Mouse (Mus musculus): ENCODE data around the gene Cenpb. TPM values are rescaled to one million over a fixed set of nuclear protein-coding genes. Genes with fewer than 3 reads are reported as not detected.
A peak's percentile ranks its signal among the peaks of the same experiment; 100 is the strongest.

Gene Cenpb
- polyA plus RNA-seq, 1 experiment = 84.2 TPM

DNA sequence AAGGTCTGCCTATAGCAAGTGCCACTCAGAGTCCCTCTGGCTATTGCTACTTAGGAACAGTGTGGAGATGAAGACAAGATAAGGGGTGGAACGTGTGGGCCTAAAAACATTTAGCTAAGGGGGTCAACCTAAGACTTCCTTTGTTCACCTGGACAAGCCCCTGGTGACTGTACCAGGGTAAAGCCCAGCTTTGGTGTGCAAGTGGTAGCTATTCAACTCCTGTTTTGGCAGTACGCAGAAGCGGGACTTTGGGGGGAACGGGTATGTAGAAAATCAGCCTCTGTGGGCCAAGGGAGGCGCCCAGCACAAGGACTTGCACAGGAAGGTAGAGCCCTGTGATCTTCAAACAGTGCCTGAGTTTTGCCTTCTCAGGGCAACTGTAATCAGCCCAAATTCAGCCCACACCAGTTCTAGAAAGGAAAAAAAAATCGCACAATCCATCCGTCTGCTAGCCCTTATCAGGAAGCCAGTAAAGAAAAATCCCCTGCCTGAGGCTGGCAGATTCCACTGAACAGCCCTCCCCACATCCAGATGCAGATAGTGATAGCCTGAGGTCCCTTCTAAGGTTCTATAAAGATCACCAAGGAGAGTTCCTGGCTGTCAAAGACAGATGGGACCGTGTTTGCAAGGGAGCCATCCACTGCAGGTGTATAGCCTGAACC is 25.8 kb upstream of the Cenpb start:
- TF ChIP-seq GATA1 (IDR thresholded peaks at IDR 0.05; ENCODE audit: low read length) = peak; percentile 99

DNA sequence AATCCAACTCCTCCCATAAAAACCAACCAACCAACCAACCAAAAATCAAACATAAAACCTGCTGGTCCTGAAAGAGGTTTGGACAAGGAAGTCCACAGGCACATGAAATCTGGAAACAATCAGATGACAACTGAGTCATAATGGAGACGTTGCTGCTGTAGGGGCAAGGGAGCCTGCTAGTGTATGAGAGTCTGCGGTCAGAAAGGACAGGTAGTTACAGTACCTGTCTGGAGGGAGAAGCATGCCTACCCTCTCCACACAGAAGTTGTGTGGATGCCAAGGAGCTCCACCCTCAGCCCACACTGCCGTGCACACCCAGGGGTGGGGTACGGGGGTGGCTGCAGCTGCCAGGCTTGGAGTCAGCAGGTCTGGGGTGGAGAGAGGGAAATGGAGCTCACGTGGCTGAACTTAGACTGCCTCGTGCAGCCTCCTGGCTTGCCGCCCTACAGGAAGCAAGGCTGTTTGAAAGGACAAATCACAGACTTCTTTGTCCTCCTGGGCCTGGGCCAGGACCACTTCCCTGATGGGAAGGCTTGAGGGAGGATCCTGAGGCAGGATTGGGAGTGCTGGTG is 24.6 kb upstream of the Cenpb start:
- TF ChIP-seq GATA1 (IDR thresholded peaks at IDR 0.05; ENCODE audit: low read length) = no peak

DNA sequence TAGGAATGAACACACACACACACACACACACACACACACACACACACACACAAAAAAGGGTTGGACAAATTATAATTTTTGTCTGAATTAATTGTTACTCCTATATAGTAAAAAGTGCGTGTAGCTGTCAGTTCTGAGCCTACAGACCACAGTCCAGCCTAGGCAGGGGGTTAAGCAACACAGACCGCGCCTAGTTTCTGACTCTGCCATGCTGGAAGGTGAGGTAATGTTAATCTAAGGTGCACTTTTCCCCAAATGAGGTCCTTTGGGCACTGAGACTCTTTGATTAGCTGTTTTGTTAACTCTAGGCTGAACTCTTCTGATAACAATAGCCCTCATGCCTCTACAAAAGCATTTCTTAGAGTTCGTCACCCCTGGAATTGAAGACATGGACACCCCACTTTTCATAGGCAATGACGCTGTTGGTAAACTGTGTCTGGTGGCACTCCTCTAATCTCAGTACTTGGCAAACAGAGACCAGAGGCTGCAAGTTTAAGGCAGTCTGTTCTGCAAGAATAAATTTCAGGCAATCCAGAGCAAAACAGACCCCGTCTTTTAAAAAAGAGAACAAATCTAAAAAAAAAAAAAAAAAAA is 24.0 kb upstream of the Cenpb start:
- TF ChIP-seq GATA1 (IDR thresholded peaks at IDR 0.05; ENCODE audit: low read length) = no peak

DNA sequence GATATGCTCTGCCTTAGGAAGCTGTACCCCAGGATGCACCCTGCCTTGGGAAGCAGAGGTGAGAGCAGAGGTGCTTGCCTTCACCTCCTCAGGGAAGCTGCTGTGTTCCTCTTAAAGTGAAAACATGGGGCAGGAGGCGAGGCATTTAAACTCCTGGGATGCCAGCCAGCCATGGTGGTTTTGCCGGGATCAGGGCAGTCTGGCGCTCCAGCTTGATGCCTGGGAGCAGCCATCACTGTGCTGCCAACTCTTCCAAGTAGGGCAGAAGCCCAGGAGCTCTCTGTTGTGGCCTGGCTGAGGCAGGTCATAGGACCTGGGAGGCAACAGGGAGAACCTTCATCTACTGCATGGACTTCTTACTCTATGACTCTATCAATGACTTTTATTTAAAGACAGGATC is 21.4 kb upstream of the Cenpb start:
- TF ChIP-seq GATA1 (IDR thresholded peaks at IDR 0.05; ENCODE audit: low read length) = no peak

DNA sequence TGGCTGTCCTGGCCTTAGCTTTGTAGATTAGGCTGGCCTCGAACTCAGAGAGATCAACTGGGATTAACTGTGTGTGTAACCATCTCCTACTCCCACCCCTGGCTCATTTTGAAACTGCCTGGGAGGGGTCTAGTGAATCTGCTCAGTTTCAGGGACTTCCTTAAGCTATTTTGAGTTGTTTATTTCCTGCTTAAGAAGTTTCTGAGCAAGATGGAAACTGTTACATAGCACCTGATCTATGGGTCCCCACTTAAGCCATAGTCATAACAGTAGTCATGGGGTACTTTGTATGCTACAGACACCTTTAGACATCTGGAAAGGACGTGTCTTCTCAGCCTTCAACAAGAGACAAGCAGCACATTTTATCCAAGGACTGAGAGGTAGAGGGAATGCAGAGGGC is 20.8 kb upstream of the Cenpb start:
- no peak for TF ChIP-seq GATA1 (IDR thresholded peaks at IDR 0.05; ENCODE audit: low read length)

DNA sequence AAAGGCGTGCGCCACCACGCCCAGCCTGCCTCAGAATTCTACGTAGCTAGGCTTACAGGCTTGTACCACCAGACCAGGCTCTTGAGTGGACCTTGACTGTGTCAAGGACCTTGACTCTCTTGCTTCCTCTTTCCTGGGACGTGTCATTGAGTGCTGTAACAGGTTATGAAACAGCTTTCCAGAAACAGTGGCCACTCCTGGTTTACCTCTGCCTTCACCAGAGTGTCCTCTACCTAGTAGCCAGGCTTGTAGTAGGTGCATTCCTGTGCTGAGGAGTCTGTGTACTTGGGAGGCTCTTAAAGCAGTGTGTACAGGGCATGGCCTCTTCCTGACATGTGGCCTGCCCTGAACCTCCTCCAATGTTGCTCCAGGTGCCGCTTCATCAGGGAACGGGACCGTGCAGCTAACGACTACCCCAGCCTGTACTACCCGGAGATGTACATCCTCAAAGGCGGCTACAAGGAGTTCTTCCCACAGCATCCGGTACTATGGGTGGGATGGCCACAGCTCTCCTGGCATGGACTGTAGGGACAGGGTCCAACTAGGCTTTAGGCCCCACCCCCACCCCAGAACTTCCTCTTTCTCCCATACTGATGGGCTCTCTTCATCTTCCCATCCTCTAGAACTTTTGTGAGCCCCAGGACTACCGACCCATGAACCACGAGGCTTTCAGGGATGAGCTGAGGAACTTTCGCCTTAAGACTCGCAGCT is 16.9 kb upstream of the Cenpb start:
- TF ChIP-seq GATA1 (IDR thresholded peaks at IDR 0.05; ENCODE audit: low read length) = no peak

DNA sequence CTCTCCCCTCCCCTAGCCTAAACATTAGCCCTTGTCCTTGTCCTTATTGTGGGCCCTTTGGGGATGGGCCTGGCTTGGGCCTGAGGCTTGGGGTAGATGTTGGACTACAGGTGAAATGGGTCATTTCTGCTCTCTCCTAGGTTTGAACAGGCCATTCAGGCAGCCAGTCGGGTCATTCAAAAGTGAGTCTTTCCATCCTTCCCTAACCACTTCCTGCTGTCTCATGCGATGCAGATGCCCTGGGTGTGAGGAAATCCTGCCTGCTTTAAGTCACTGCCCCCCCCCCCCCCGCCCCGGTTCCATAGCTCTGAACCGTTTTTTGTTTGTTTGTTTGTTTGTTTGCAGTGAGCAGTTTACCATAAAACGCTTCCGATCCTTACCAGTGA is 11.1 kb upstream of the Cenpb start:
- TF ChIP-seq GATA1 (IDR thresholded peaks at IDR 0.05; ENCODE audit: low read length) = no peak

DNA sequence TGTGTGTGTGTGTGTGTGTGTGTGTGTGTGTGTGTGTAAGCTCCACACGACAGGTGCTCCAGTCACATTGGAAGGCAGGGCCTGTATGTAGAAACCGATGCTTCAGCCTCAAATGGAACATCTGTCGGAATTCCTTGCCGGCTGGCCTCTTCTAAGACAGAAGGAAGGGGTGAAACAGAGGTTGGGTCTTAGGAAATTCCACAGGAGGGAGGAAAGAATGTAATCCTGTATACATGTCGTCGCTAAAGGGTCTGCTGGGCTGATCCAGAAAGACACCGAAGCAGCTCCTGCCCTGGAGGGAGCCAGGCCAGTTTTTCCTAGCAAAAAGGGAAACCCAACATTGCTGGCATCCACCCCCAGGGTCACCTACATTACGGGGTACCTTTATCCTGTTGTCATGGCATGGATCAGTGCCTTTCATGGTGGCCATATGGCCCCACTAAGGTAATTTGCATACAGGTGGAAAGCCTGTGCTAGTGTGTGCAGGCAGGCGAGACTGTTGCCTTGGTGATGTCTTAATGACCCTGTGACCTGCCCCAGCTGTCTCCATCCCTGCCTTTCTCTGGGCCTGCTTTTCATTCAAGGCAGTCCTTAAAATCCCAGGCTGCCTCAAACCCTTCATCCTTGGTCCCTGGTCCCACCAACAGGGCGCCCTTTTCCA is 10.6 kb upstream of the Cenpb start:
- no peak for TF ChIP-seq GATA1 (IDR thresholded peaks at IDR 0.05; ENCODE audit: low read length)

DNA sequence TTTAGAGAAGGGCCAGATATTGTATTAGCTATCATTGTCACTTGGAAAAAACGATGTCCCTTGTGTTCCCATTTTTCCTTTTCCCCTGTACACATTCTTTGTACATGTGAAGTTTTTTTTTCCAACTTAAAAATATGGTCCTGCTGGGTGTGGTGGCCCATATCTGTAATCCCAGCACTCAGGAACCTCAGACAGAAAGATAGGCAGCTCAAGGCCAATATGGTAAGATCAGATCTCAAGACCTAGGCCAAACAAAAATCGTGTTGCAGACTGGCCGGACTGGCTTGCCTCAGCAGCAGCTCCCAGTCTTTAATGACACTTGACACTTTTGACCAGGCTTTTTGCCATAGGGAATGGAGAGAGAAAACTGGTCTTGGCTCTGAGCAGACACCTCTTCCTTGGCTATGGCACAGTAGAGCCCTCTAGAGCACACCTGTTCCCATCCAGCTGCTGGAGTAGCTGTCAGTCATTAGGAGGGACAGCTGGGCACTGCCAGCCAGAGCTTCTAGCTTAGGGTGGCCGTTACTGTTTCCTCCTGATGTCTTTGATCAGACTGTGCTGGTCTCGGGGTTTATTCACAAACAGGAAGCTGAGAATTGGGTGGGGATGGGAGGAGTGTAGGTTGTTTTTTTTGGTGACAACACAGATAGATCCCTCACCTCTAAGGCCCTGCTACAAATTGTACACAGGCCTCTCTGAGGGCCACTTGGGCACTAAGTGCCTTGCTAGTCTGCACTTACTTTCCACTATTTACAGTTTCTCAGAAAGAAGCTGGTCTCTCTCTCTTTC is 9.8 kb upstream of the Cenpb start:
- peak; percentile 13 for TF ChIP-seq GATA1 (IDR thresholded peaks at IDR 0.05; ENCODE audit: low read length)

DNA sequence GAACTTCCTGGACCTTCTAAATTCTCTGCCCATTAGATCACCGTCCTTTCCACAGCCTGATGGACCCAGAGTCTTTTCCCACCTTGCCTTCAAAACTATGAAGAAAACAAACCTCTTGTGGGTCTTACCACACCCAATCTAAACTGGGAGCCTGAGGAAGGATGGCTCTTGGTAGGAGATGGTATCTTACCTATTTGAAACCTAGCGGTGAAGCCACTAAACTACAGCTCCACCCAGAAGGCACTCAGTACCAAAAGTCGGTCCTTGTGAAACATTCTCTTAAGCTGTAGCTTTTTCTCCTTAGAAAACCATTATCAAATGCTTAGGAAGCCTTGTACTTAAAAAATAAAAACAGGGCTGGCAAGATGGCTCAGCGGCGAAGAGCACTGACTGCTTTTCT is 8.4 kb upstream of the Cenpb start:
- no peak for TF ChIP-seq GATA1 (IDR thresholded peaks at IDR 0.05; ENCODE audit: low read length)

DNA sequence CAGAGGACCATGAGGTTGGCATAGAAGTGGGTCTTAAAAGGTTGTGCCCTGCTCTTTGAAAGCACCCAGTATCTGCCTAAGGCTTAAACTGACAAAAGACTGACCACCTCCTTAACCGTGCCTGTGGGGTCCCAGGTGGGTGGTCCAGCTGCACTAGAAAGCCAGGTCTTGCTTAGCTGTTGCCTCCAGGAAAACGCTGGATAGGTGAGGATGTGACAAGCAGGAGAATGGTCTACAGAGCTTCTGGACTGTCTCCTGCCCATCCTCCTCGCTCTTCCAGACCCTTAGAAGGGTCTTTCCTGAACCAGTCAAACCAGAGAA is 7.7 kb upstream of the Cenpb start:
- no peak for TF ChIP-seq GATA1 (IDR thresholded peaks at IDR 0.05; ENCODE audit: low read length)

DNA sequence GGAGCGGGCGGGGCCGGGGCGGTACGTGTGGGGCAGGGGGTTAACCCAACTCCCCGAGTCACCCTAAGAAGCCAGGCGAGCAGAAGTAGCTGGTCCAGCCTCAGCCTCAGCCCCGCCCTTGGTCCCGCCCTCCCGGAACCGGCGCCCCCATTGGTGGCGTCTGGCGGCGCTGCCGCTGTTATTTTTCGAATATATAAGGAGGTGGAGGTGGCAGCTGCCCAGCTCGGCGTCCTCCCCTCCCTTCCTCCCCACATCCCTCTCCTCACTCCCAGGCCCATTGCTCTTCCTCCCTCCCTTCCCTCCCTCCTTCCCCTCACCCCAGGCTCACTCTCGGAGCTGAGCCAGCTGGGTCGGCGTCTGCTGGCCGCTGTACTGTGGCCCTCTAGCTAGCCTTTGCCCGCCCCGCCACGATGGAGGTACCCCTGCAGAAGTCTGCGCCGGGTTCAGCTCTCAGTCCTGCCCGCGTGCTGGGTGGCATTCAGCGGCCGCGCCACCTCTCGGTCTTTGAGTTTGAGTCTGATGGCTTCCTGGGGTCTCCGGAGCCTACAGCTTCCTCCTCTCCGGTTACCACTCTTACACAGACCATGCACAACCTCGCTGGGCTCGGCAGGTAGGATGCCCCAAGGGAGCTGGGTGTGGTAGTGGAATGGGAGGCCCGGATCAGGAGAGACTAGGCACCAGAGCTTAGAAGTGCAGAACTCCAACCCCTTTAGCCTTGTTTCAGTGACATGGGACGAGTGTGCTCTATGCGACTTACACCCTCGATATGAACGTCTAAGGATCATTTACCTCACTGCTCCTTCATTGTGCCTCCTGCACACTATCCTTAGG is 7.1 kb upstream of the Cenpb start, which contains the start of the genes Cdc25b and Spef1:
Cdc25b (plus strand) TSS at position 179 of the 831 bp plus-strand sequence.
Spef1 (minus strand) TSS at position 512 of the 831 bp plus-strand sequence.
- TF ChIP-seq GATA1 (IDR thresholded peaks at IDR 0.05; ENCODE audit: low read length) = no peak

DNA sequence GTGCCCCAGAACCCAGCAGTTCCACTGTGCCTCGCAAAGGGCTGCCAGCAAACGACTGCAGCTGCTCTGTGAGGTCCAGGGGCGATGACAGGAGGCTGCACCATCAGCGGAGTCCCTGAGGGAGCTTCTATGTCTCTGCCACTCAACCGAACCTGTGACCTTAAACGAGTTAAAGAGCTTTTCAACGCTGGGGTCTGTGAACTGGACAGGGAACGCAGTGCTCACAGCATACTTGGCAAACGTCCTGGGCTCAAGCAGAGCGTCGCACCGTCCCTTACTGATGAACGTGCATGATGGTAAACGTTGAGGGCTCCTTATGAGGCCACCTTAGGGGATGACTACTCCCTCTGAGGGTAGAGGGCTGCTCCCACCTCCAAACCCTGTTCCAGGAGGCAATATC is 6.5 kb upstream of the Cenpb start:
- no peak for TF ChIP-seq GATA1 (IDR thresholded peaks at IDR 0.05; ENCODE audit: low read length)

DNA sequence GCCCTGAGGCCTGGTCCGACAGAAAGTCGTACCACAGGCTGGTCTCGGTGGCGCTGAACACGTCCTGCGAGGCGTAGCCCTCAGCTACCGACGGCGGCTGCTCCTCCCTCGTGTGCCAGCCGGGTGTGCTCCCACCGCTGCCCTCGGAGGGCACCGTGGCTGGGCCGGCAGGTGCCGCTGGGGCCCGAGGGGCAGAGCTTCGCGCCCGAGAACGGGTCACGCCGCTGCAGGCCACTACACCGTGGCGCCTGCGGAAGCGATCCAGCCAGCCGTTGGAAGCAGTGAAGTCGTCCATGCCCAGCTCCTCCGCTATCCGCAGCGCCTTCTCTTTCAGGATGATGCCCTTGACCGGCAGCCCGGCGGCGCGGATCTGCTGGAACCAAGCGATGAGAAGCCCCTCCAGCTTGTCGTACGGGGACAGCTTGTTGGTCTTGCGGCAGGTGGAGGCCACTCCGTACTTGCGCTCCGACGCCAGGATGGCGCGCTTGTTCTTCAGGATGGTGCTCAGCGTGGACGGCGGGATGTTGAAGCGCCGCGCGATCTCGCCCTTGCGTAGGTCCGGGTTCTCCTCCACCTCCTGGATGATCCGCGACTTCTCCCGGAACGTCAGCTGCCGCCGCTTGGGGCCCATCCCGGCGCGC is 501 bp downstream of the Cenpb start:
- TF ChIP-seq GATA1 (IDR thresholded peaks at IDR 0.05; ENCODE audit: low read length) = no peak

All from G1E-ER4 (cell line).